In genomic region chr10:8519014-8519491, GRCm38 (mm10) we compare ENCODE assay signal across 8 mouse cellular contexts. TPM values are rescaled to one million over a fixed set of nuclear protein-coding genes. Genes with fewer than 3 reads are reported as not detected.
DNase-seq lines count a peak whose midpoint lies in the region; ATAC-seq lines count a peak whose summit lies in the region.

No protein-coding gene starts in this region.

- ATAC-seq in hindbrain, embryonic 14.5 days (ENCODE audit: low FRiP score) = no peak
- no peak for ATAC-seq in monocyte, adult 5-6 weeks (replicated peaks; ENCODE audit: insufficient number of reproducible peaks, low FRiP score, low TSS enrichment, poor library complexity, severe bottlenecking)

- DNase-seq in gastrocnemius, postnatal 10 days = peak; percentile 20
- no peak for DNase-seq in gastrocnemius, postnatal 25 days
- peak; percentile 27 for DNase-seq in urinary bladder, postnatal 25 days (ENCODE audit: low spot score)
- no peak for DNase-seq in urinary bladder, postnatal 14 days (ENCODE audit: low spot score)
- DNase-seq in hindbrain, embryonic 14.5 days (ENCODE audit: low spot score) = no peak
- DNase-seq in lung, postnatal 14 days = peak; percentile 34
- DNase-seq in splenic B cell, adult 2 months (ENCODE audit: low read depth, low spot score) = peak; percentile 43

- peaks cover 8% of the 10 kb centered on the region for H3K4me1 ChIP-seq in hindbrain, embryonic 14.5 days (replicated peaks; ENCODE audit: control insufficient read depth, insufficient read depth, low read length)

- H3K27ac ChIP-seq in hindbrain, embryonic 14.5 days = no peak overlapping the region

- H3K9me3 ChIP-seq in hindbrain, embryonic 14.5 days (ENCODE audit: control insufficient read depth, low read length) = no peaks in the 10 kb centered on the region

- H3K9ac ChIP-seq in hindbrain, embryonic 14.5 days = peak overlapping the region; percentile 68

- H3K4me3 ChIP-seq in hindbrain, embryonic 14.5 days (replicated peaks; ENCODE audit: low read length) = peak overlapping the region; percentile 68

- 0 out of 2 replicates have a peak, but pooled peaks cover 6% of the 10 kb centered on the region for H3K27me3 ChIP-seq in hindbrain, embryonic 14.5 days (ENCODE audit: control insufficient read depth, insufficient read depth, low read length)
- H3K27me3 ChIP-seq in splenic B cell, adult 2 months (ENCODE audit: control insufficient read depth, insufficient read depth, low read length, poor library complexity, severe bottlenecking) = no peaks in the 10 kb centered on the region

- no peaks in the 10 kb centered on the region for H3K36me3 ChIP-seq in hindbrain, embryonic 14.5 days (replicated peaks; ENCODE audit: control insufficient read depth, insufficient read depth)
- no peaks in the 10 kb centered on the region for H3K36me3 ChIP-seq in splenic B cell, adult 2 months (ENCODE audit: control insufficient read depth, insufficient read depth, low read length, poor library complexity, severe bottlenecking)

- H3K4me2 ChIP-seq in hindbrain, embryonic 14.5 days (replicated peaks) = peak overlapping the region; percentile 86

- WGBS in hindbrain, embryonic 14.5 days = under 1% methylated on average over 18 of the region's 18 CpGs

RNA-seq across cellular contexts. Expression of gene Ust, which starts 0.4 kb away (rescaled TPM):
- total RNA-seq in gastrocnemius, postnatal 10 days (2021) = 1 to 10 TPM; 3.4 to 5.1 TPM
- total RNA-seq in gastrocnemius, postnatal 25 days (2021) = 1 to 10 TPM; 1.5 to 2.3 TPM
- 10.6 and 10.7 TPM in 2 replicates for polyA plus RNA-seq in hindbrain, embryonic 14.5 days (2014; fragmentation: Nextera tagmentation; extraction: Ambion mirVana)
- 2.2 to 10.0 TPM (median 3.9 TPM) in 3 replicates for total RNA-seq in monocyte, adult 5-6 weeks (2017)

Comparison
In these comparisons a context has a peak if more than half of its experiments do, and no peak if none do; other contexts are left out.
1. DNase-seq: peak in gastrocnemius, postnatal 10 days (single experiment), urinary bladder, postnatal 25 days (single experiment), lung, postnatal 14 days (single experiment) and splenic B cell, adult 2 months (single experiment); none in gastrocnemius, postnatal 25 days (single experiment), urinary bladder, postnatal 14 days (single experiment) and hindbrain, embryonic 14.5 days (single experiment).